Mouse (Mus musculus): ENCODE measurements around the gene Epn2.

Epn2 gene

GRCm38 (mm10) chr11:61535530-61535929, 44.0 kb downstream of the Epn2 start:
- peak; percentile 71 for DNase-seq

- DNase-seq = peak; percentile 82
Observed at GRCm38 (mm10) chr11:61533571-61533970, 45.9 kb downstream of the Epn2 start.

- DNase-seq = peak; percentile 74
Observed at GRCm38 (mm10) chr11:61532820-61533219, 46.7 kb downstream of the Epn2 start.

- DNase-seq = peak; percentile 78
Observed at GRCm38 (mm10) chr11:61529268-61529713, 50.2 kb downstream of the Epn2 start.

- peak; percentile 57 for DNase-seq
Observed at GRCm38 (mm10) chr11:61526872-61527271, 52.6 kb downstream of the Epn2 start.

- DNase-seq = no peak
Observed at GRCm38 (mm10) chr11:61519484-61520107, 59.9 kb downstream of the Epn2 start.

- DNase-seq = no peak
Observed at GRCm38 (mm10) chr11:61518871-61519270, 60.6 kb downstream of the Epn2 start.

- no peak for DNase-seq
Observed at GRCm38 (mm10) chr11:61517971-61518370, 61.5 kb downstream of the Epn2 start.

GRCm38 (mm10) chr11:61514953-61515352, 64.5 kb downstream of the Epn2 start:
- DNase-seq = peak; percentile 82

- peak; percentile 98 for DNase-seq
Observed at GRCm38 (mm10) chr11:61504713-61505257, 74.7 kb downstream of the Epn2 start, which contains the start of gene B9d1. TSS of gene B9d1 (plus strand) at chr11:61505144.

GRCm38 (mm10) chr11:61503933-61504332, 75.6 kb downstream of the Epn2 start:
- no peak for DNase-seq

GRCm38 (mm10) chr11:61498736-61499504, 80.6 kb downstream of the Epn2 start:
- peak; percentile 41 for DNase-seq

GRCm38 (mm10) chr11:61497490-61497889, 82.0 kb downstream of the Epn2 start:
- DNase-seq = no peak

GRCm38 (mm10) chr11:61495528-61495927, 84.0 kb downstream of the Epn2 start:
- DNase-seq = no peak

- DNase-seq = peak; percentile 98
Observed at GRCm38 (mm10) chr11:61494129-61494997, 85.1 kb downstream of the Epn2 start, which contains the start of gene Mapk7. TSS of gene Mapk7 (minus strand) at chr11:61494406.

GRCm38 (mm10) chr11:61493525-61494128, 85.9 kb downstream of the Epn2 start:
- peak; percentile 35 for DNase-seq

GRCm38 (mm10) chr11:61492749-61493401, 86.6 kb downstream of the Epn2 start:
- DNase-seq = no peak

- DNase-seq = no peak
Observed at GRCm38 (mm10) chr11:61490944-61491520, 88.5 kb downstream of the Epn2 start.

- no peak for DNase-seq
Observed at GRCm38 (mm10) chr11:61489874-61490273, 89.6 kb downstream of the Epn2 start.

- DNase-seq = no peak
Observed at GRCm38 (mm10) chr11:61489085-61489484, 90.4 kb downstream of the Epn2 start.

- no peak for DNase-seq
Observed at GRCm38 (mm10) chr11:61487936-61488335, 91.6 kb downstream of the Epn2 start.

All from lung, postnatal 36 days (tissue).